Mouse (Mus musculus) liver, embryonic 15.5 days (tissue): ENCODE measurements at regions not wholly inside any gene's neighbourhood (a gene's known extent, or its start where the extent isn't known, plus 50 kb on each side); places are given as distances from the start of the nearest gene placed in this dataset.

Experiments used
- ATAC-seq: fragments of 200-750 bp; cut with Nextera tagmentation; 2 replicates; pipeline ENCODE4 v1.8.0; 2017; ENCODE audit warnings: moderate number of reproducible peaks, mild to moderate bottlenecking, moderate library complexity; ENCODE audit not compliant: insufficient read depth
- H3K27ac ChIP-seq: fragments of 300-500 bp; sonication (generic); replicated peaks from 2 replicates; pipeline ENCODE4 v1.5.1; 2015; ENCODE audit warnings: mild to moderate bottlenecking, inconsistent platforms
- H3K27me3 ChIP-seq: fragments of 300-500 bp; sonication (generic); 2 replicates; pipeline ENCODE4 v1.6.1; 2015; ENCODE audit warnings: mild to moderate bottlenecking, inconsistent platforms
- H3K36me3 ChIP-seq: fragments of 300-500 bp; sonication (generic); replicated peaks from 2 replicates; pipeline ENCODE4 v1.6.1; 2015; ENCODE audit warnings: moderate library complexity, mild to moderate bottlenecking, inconsistent platforms
- H3K4me1 ChIP-seq: fragments of 300-500 bp; sonication (generic); replicated peaks from 2 replicates; pipeline ENCODE4 v1.6.1; 2015; ENCODE audit warnings: inconsistent platforms
- H3K4me2 ChIP-seq: fragments of 300-500 bp; sonication (generic); 2 replicates; pipeline ENCODE4 v1.6.1; 2015; ENCODE audit warnings: moderate library complexity, mild to moderate bottlenecking, inconsistent platforms
- H3K4me3 ChIP-seq: fragments of 300-500 bp; sonication (generic); replicated peaks from 2 replicates; pipeline ENCODE4 v1.5.1; 2015; ENCODE audit warnings: mild to moderate bottlenecking, inconsistent platforms
- H3K9ac ChIP-seq: fragments of 300-500 bp; sonication (generic); 2 replicates; pipeline ENCODE4 v1.6.1; 2015; ENCODE audit warnings: moderate library complexity, mild to moderate bottlenecking, inconsistent platforms
- H3K9me3 ChIP-seq: fragments of 300-500 bp; sonication (generic); replicated peaks from 2 replicates; pipeline ENCODE4 v1.6.1; 2016; ENCODE audit warnings: inconsistent platforms
- WGBS: fragments of 180-500 bp; shearing (Covaris S2); methylation state at CpG from one replicate; pipeline ENCODE4 v1.1.7; 2015; ENCODE audit warnings: mixed read lengths; ENCODE audit not compliant: insufficient replicate concordance; 5-methylcytosine and 5-hydroxymethylcytosine counted together

DNA sequence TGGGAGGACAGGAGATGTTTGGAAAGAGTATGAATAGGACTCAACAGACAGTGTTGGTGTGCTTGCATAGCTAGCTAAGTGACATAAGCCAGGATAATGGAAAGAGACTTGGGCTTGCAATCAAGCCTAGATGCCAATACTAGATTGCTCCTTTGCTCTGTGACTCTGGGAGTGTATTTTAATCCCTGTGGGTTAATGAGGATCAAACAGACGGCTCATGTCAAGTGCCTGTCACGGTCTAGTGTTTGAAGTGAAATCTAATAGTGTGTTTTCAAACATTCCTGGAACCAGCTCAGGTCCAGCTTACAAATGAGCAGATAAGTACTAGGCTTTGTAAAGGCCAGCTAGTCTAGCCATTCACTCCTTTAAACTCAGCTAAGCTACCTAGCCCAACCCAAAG, 64.1 kb upstream of the Ranbp3l start:
- Histone ChIP-seq H3K4me1 (no peaks in the 10 kb centered on the region), H3K4me3 (no peak overlapping the region), H3K36me3 (no peaks in the 10 kb centered on the region), H3K9ac (no peak overlapping the region), H3K4me2 (no peak overlapping the region), H3K9me3 (no peaks in the 10 kb centered on the region), H3K27ac (no peak overlapping the region), H3K27me3 (no peaks in the 10 kb centered on the region)
- ATAC-seq = no peak
- WGBS = 61% methylated on average over 2 of the region's 2 CpGs

DNA sequence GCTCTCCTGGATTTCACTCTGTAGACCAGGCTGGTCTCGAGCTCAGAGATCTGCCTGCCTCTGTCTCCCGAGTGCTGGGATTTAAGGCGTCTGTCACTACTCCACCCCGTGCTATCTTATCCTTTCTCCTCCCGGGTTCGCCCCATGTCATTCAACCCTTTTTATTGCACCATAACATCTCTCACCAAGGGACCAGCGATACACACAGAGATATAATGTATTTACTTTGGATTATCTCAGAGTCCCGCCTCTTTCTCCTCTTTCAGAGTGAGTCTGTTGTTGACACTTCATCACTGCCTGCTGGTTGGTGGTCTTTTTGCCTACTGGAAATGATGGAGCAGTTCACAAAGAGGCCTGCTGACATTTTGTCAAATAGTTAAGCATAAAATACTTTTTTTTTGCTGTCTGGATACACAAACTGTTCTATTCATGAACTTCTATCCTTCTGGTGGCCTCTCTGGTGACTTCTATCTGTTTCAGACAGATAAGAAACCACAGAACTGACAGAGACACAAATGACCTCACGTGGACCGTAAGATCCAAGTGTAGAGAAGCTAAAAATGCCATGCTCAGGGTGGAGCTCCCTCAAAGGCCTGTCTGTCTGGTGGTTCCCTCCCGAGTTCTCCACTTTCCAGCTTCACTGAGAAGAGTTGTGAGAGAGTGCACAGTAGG, 70.1 kb upstream of the Ranbp3l start:
- 21% methylated on average over 11 of the region's 11 CpGs for WGBS
- no peaks in the 10 kb centered on the region for H3K27me3 ChIP-seq
- H3K9ac ChIP-seq = no peak overlapping the region
- H3K4me3 ChIP-seq = no peak overlapping the region
- peak; percentile 87 for ATAC-seq
- H3K27ac ChIP-seq = 0 out of 2 replicates have a peak overlapping the region, but pooled peaks have one; percentile 25
- no peaks in the 10 kb centered on the region for H3K9me3 ChIP-seq
- peaks cover 11% of the 10 kb centered on the region for H3K4me1 ChIP-seq
- H3K36me3 ChIP-seq = no peaks in the 10 kb centered on the region
- H3K4me2 ChIP-seq = peak overlapping the region; percentile 34; the same call in 1 of the 2 replicates

DNA sequence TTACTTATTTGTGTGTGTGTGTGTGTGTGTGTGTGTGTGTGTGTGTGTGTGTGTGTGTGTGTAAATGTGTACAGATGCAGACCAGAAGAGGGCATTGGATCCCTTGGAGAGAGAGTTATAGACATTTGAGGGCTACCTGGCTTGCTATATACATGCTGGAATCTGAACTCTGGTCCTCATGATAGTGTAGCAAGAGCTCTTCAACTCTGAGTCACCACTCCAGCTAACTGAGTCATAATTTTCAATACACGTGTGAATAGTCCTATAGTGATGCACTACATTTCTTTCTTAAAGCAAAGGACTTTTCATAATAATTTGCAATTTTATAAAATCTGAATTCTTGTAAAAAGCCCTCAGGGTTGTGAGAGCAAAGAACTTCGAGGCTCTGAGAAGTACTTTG, 70.9 kb upstream of the Ranbp3l start:
- 0 out of 2 replicates have a peak overlapping the region, but pooled peaks have one; percentile 34 for H3K4me2 ChIP-seq
- no peaks in the 10 kb centered on the region for H3K36me3 ChIP-seq
- no peaks in the 10 kb centered on the region for H3K27me3 ChIP-seq
- no peak overlapping the region for H3K9ac ChIP-seq
- no peak overlapping the region for H3K4me3 ChIP-seq
- H3K4me1 ChIP-seq = peaks cover 11% of the 10 kb centered on the region
- H3K27ac ChIP-seq = no peak overlapping the region
- 61% methylated on average over 2 of the region's 2 CpGs for WGBS
- no peaks in the 10 kb centered on the region for H3K9me3 ChIP-seq
- no peak for ATAC-seq

DNA sequence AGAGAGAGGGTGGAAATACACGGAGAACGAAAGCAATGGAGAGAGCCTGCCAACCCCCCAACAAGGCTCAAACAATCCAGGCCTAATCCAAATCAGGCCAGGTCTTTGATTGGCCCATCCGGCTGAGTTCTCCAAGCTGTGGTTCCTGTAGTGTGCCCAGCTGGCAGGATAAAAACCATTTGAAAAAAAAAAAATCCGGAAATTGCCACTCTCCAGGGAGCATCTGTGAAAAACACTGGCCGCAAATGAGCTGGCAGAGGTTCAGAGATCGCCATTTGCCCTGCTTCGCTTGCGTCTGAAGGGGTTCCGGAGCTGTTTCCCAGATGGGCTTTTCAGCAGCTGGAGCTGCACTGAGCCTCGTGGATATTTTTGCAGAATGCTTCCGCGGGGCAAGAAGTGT, 71.4 kb upstream of the Ranbp3l start:
- H3K4me1 ChIP-seq = peaks cover 11% of the 10 kb centered on the region
- 81% methylated on average over 12 of the region's 12 CpGs for WGBS
- no peak overlapping the region for H3K4me3 ChIP-seq
- H3K4me2 ChIP-seq = no peak overlapping the region
- no peaks in the 10 kb centered on the region for H3K36me3 ChIP-seq
- H3K27me3 ChIP-seq = no peaks in the 10 kb centered on the region
- no peak overlapping the region for H3K9ac ChIP-seq
- no peak for ATAC-seq
- H3K9me3 ChIP-seq = no peaks in the 10 kb centered on the region
- no peak overlapping the region for H3K27ac ChIP-seq

- WGBS = 80% methylated on average over 3 of the region's 3 CpGs
- H3K27ac ChIP-seq = no peak overlapping the region
- no peaks in the 10 kb centered on the region for H3K27me3 ChIP-seq
- H3K4me3 ChIP-seq = no peak overlapping the region
- H3K4me2 ChIP-seq = no peak overlapping the region
- no peaks in the 10 kb centered on the region for H3K4me1 ChIP-seq
- no peaks in the 10 kb centered on the region for H3K36me3 ChIP-seq
- H3K9me3 ChIP-seq = no peaks in the 10 kb centered on the region
- no peak for ATAC-seq
- no peak overlapping the region for H3K9ac ChIP-seq
Measured at GRCm38 (mm10) chr15:8885585-8885984, 82.2 kb upstream of the Ranbp3l start.

DNA sequence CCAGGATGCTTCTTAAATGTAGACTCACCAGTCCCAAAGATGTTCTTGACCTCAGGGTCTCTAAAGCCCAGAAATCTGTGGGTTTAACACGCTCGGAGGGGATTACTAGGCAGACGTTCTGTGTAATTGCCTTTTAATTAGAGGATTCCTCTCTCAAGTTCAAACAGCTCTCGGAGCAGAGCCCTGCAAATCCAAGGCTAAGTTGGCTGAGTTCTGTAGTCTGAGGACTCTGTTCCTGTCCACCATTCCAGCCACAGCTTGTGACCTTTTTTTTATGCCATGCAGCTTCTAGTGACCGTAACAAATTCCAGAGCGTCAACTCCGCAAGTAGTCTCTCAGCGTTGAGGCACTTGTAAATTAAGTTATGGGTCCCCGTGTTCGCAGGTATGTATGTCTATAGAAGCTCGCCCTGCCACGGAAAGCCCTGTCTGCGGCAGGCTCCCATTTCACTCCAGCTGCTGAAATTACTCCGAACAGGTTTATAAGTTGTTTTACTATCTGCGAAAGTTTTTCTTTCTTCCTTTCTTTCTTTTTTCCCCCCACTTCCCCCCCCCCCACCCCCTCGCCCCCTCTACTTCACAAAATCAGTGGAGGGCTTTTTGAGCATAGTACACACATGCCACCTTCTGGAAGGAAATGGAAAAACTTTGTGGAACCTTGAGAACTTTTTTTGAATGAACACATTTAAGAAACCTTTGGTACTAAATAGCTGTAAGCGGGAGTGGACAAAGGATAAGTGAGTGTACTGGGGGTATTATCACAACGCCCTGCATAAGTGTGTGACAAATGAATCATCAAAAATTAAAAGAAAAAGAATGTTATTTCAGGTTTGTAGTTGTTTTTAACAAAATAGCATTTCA, 82.9 kb upstream of the Ranbp3l start:
- no peak overlapping the region for H3K9ac ChIP-seq
- H3K4me3 ChIP-seq = no peak overlapping the region
- no peaks in the 10 kb centered on the region for H3K4me1 ChIP-seq
- no peaks in the 10 kb centered on the region for H3K36me3 ChIP-seq
- H3K4me2 ChIP-seq = no peak overlapping the region
- no peak for ATAC-seq
- H3K27me3 ChIP-seq = no peaks in the 10 kb centered on the region
- 55% methylated on average over 18 of the region's 18 CpGs for WGBS
- no peak overlapping the region for H3K27ac ChIP-seq
- H3K9me3 ChIP-seq = no peaks in the 10 kb centered on the region

GRCm38 (mm10) chr15:8882880-8883539, 84.7 kb upstream of the Ranbp3l start:
- Histone ChIP-seq H3K27ac (no peak overlapping the region), H3K27me3 (no peaks in the 10 kb centered on the region), H3K9ac (no peak overlapping the region), H3K9me3 (no peaks in the 10 kb centered on the region), H3K4me3 (no peak overlapping the region), H3K36me3 (no peaks in the 10 kb centered on the region), H3K4me2 (no peak overlapping the region), H3K4me1 (no peaks in the 10 kb centered on the region)
- 55% methylated on average over 9 of the region's 9 CpGs for WGBS
- ATAC-seq = no peak

GRCm38 (mm10) chr15:8874884-8875493, 92.8 kb upstream of the Ranbp3l start:
- Histone ChIP-seq H3K4me1 (no peaks in the 10 kb centered on the region), H3K36me3 (no peaks in the 10 kb centered on the region), H3K4me2 (no peak overlapping the region), H3K27me3 (no peaks in the 10 kb centered on the region), H3K9me3 (no peaks in the 10 kb centered on the region), H3K27ac (no peak overlapping the region), H3K9ac (no peak overlapping the region), H3K4me3 (no peak overlapping the region)
- 67% methylated on average over 9 of the region's 9 CpGs for WGBS
- ATAC-seq = no peak

GRCm38 (mm10) chr15:8868021-8868420, 99.7 kb upstream of the Ranbp3l start:
- Histone ChIP-seq H3K27me3 (no peaks in the 10 kb centered on the region), H3K4me3 (no peak overlapping the region), H3K36me3 (no peaks in the 10 kb centered on the region), H3K4me1 (no peaks in the 10 kb centered on the region), H3K9ac (no peak overlapping the region), H3K9me3 (no peaks in the 10 kb centered on the region), H3K27ac (no peak overlapping the region), H3K4me2 (no peak overlapping the region)
- 49% methylated on average over 2 of the region's 2 CpGs for WGBS
- ATAC-seq = no peak

GRCm38 (mm10) chr15:8867160-8867891, 100.4 kb upstream of the Ranbp3l start:
- Histone ChIP-seq H3K4me2 (no peak overlapping the region), H3K9me3 (no peaks in the 10 kb centered on the region), H3K36me3 (no peaks in the 10 kb centered on the region), H3K4me3 (no peak overlapping the region), H3K9ac (no peak overlapping the region), H3K27ac (no peak overlapping the region), H3K4me1 (no peaks in the 10 kb centered on the region), H3K27me3 (no peaks in the 10 kb centered on the region)
- no peak for ATAC-seq
- 45% methylated on average over 7 of the region's 7 CpGs for WGBS
